Mouse (Mus musculus): Measurements from ENCODE around the gene Sdf2l1. TPM values are rescaled to one million over a fixed set of nuclear protein-coding genes. Genes with fewer than 3 reads are reported as not detected.

The Sdf2l1 gene
- 10 to 100 TPM; 33.7 to 37.7 TPM for polyA plus RNA-seq (2017; shearing (Covaris generic))

DNA sequence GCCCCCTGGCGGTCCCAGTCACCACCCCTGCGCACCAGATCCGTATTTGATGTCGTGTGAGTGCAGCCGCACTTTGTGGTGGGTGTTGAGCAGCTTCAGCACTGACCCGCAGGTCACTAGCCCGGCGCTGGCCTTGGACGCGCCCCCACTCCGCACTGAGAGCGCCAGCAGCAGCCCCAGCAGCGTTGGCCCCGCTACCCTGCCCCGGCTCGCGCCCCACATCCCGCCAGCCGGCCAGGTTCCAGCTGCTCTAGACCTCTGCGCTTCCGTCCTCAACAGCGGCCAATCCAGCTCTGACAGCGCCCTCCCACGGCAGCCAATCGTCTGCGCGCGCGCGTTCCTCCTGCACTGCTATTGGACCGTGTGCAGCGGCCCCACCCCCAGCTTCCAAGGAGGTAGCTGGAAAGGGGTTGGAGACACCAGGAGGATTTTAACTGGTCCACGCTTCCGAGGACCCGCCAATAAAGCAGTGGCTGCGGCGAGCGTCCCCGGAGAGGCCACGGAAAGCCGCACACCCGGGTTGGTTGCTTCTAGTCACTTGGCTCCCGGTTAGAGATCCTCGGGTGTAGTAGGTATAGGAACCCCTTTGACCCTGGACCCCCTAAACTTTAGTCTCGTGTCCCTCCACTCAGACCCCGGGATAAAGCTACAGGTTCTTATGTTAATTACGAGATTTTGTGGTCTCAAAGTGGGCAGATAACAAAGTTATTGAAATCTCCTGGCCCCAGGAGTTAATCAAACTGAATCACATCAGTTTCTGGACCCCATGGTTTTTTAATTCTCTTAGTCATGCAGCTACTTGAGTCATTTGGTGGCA lies at the start of gene Sdf2l1:
Gene Sdf2l1 (minus strand): TSS at position 295 of the 817 bp plus-strand sequence.

GRCm38 (mm10) chr16:17146772-17147235 lies 14.6 kb upstream of the Sdf2l1 start, which contains the start of gene Ccdc116:
Gene Ccdc116, minus strand, starts transcription at chr16:17147229.

GRCm38 (mm10) chr16:17144339-17144738 lies 12.2 kb upstream of the Sdf2l1 start, which contains the start of gene Ydjc:
Gene Ydjc, plus strand, starts transcription at chr16:17144621.

GRCm38 (mm10) chr16:17124871-17125520 lies 7.2 kb downstream of the Sdf2l1 start, which contains the start of gene 2610318N02Rik:
Gene 2610318N02Rik, minus strand, starts transcription at chr16:17125167.

DNA sequence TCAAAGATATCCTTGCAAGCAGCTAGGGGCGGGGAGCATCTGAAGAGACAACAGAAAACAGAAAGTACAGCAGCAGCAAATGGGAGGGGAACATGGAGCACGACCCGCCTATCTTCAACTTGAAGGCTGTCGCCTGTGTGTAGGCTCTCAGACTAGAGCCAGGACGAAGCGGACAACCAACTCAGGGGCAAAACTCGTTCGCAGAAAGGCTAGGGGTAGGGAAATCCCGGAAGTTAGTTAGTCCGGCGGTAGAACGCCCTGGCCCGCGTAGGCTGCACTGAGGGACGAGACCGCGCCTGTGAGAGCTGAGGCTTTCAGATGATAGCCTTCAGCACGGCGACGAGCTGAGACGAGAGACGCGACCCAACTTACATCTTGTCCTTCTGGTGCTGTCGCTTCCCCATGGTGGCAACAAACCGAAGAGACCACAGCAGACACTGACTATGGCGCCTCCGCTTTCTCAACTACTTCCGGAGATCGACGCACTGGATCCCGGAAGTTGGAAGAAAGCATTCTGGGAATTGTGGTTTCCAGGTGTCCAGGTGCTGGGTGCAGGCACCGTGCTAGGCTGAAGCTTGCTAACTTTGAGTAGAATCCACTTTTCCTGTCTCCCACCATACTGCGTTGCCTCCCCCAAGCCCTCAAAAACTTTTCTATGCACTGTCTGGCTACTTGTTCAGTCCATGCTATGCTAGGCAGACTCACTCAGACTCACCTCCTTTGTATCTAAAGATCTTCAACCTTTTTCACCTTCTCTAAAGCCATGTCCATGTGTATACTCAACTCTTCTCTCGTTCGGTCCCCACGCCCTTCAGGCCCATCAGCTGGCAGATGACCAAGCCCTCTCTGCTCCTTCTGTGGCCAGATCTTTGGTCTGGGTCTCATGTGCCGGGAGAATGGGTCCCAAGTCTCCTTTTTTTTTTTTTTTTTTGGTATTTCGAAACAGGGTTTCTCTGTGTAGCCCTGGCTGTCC lies 21.1 kb downstream of the Sdf2l1 start, which contains the start of gene Ppil2:
Gene Ppil2 (minus strand): TSS at position 487 of the 973 bp plus-strand sequence.

Other genes with a start within 250 kb of the Sdf2l1 start
- gene Ppm1f, start 235.9 kb downstream of the Sdf2l1 start, polyA plus RNA-seq (2017; shearing (Covaris generic)), result 10 to 100 TPM; 14.3 to 32.9 TPM
- gene Mapk1, start 149.0 kb downstream of the Sdf2l1 start, polyA plus RNA-seq (2017; shearing (Covaris generic)), result 100 to 1,000 TPM; 173 to 203 TPM
- 10 to 100 TPM in 1 of 2 experiments, 1 to 10 TPM in 1; 3.4 to 10.1 TPM for gene Ypel1, start 62.7 kb downstream of the Sdf2l1 start, polyA plus RNA-seq (2017; shearing (Covaris generic))
- 100 to 1,000 TPM; 210 to 226 TPM for gene Ppil2, start 21.1 kb downstream of the Sdf2l1 start, polyA plus RNA-seq (2017; shearing (Covaris generic))
- 1 to 10 TPM; 1.5 to 3.5 TPM for gene 2610318N02Rik, start 7.2 kb downstream of the Sdf2l1 start, polyA plus RNA-seq (2017; shearing (Covaris generic))
- gene Ydjc, start 12.2 kb upstream of the Sdf2l1 start, polyA plus RNA-seq (2017; shearing (Covaris generic)), result 10 to 100 TPM in 1 of 2 experiments, 1 to 10 TPM in 1; 9.6 to 14.8 TPM
- 1 to 10 TPM; 1.0 to 1.2 TPM for gene Ccdc116, start 14.8 kb upstream of the Sdf2l1 start, polyA plus RNA-seq (2017; shearing (Covaris generic))
- 100 to 1,000 TPM; 236 to 280 TPM for gene Ube2l3, start 70.3 kb upstream of the Sdf2l1 start, polyA plus RNA-seq (2017; shearing (Covaris generic))
- not detected for gene Rimbp3, start 76.2 kb upstream of the Sdf2l1 start, polyA plus RNA-seq (2017; shearing (Covaris generic))
- gene Hic2, start 101.2 kb upstream of the Sdf2l1 start, polyA plus RNA-seq (2017; shearing (Covaris generic)), result 1 to 10 TPM; 1.8 to 2.6 TPM
- 100 to 1,000 TPM; 155 to 170 TPM for gene Tmem191c, start 143.7 kb upstream of the Sdf2l1 start, polyA plus RNA-seq (2017; shearing (Covaris generic))
- under 1 TPM in 1 of 2 experiments, not detected in 1; 0.25 TPM for gene Serpind1, start 199.0 kb upstream of the Sdf2l1 start, polyA plus RNA-seq (2017; shearing (Covaris generic))